ENCODE assay signal across 8 mouse cellular contexts in the genomic region with DNA sequence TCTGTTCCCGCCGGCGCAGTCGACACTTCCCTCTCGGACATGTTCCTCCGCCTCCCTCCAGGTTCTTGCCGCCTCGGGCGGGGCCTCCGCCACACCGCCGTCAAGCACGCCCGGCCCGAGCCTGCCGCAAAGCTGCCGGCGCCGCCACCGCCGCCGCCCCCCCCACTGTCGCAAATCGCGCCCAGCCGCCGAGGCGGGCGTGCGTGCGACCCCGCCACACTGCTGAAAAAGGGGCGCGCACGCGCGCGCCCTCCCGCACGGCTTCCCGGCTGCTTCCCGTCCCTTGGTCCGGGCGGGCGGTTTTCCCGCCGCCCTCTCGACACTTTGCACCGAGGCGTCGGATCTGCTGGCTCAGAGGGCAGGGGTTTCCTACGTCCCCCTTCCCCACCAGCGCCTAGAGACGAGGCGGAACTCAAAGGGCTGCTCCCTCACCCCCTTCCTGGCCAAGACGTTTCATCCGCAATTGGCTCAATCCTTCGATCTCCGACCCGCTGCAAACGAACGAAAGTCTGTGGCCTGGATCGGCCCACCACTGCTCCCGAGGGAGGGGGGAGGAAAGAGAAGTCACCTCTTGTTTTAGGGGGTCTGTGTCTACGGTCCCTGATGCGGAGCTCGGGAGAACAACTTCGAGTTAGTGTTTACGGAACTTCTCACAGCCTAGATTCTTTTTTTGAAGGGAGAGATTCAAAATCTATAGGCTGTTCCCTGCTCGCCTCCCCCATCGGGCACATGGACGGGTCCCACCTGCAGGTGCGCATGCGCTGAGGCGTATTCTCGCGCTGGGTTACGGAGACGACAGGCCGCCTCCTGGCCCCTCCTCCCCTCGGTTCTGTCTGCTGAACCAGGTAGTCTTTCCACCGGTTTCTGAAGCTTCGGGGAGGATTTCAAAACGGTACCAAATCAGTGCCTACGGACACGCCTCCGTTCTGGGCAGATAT. TPM values are rescaled to one million over a fixed set of nuclear protein-coding genes. Genes with fewer than 3 reads are reported as not detected.
DNase-seq lines count a peak whose midpoint lies in the region; ATAC-seq lines count a peak whose summit lies in the region.

Gene Eed, minus strand, starts transcription at position 499 of the 938 bp plus-strand sequence.

- H3K36me3 ChIP-seq in hindbrain, embryonic 11.5 days (ENCODE audit: control insufficient read depth, insufficient read depth, low read length) = peaks cover 4% of the 10 kb centered on the region

- H3K4me2 ChIP-seq in hindbrain, embryonic 11.5 days (replicated peaks; ENCODE audit: low read depth, low read length) = peak within 1 kb of the TSS; percentile 60

- H3K4me1 ChIP-seq in hindbrain, embryonic 11.5 days (replicated peaks; ENCODE audit: control insufficient read depth, insufficient read depth, low read length) = no peaks in the 10 kb centered on the region

- no peaks in the 10 kb centered on the region for H3K27me3 ChIP-seq in hindbrain, embryonic 11.5 days (ENCODE audit: control insufficient read depth, insufficient read depth, low read length)

- under 1% methylated on average over 84 of the region's 87 CpGs for WGBS in hindbrain, embryonic 11.5 days

- H3K9me3 ChIP-seq in hindbrain, embryonic 11.5 days (ENCODE audit: control insufficient read depth, low read length) = no peaks in the 10 kb centered on the region

- H3K9ac ChIP-seq in hindbrain, embryonic 11.5 days (ENCODE audit: low read depth, low read length) = peak within 1 kb of the TSS; percentile 91

- DNase-seq in MN1 (ENCODE audit: low spot score) = peak; percentile 96
- DNase-seq in cerebellum, adult 9-10 months = peak; percentile 97
- DNase-seq in frontal cortex, adult 2 months (ENCODE audit: extremely low spot score in 1 of 2, low spot score in 1 of 2) = peak; percentile 80 to 95
- peak; percentile 95 for DNase-seq in hindbrain, embryonic 11.5 days (ENCODE audit: low spot score)
- peak; percentile 94 to 97 for DNase-seq in layer of hippocampus, postnatal 10 days (ENCODE audit: low spot score in 2 of 2)
- DNase-seq in lung, postnatal 10 days = peak; percentile 97
- DNase-seq in ovary, postnatal 36 days (ENCODE audit: low spot score) = peak; percentile 96
- peak; percentile 95 for DNase-seq in thymus, postnatal 25 days

- peak within 1 kb of the TSS; percentile 77 for H3K4me3 ChIP-seq in hindbrain, embryonic 11.5 days (ENCODE audit: low read depth, low read length)

- peak; percentile 92 for ATAC-seq in hindbrain, embryonic 11.5 days (ENCODE audit: low FRiP score)

- peak within 1 kb of the TSS; percentile 99 for H3K27ac ChIP-seq in hindbrain, embryonic 11.5 days (ENCODE audit: low read depth, low read length)

RNA-seq across cellular contexts. Expression of gene Eed, which starts in this region (rescaled TPM):
- polyA plus RNA-seq in frontal cortex, adult 2 months (2012; rRNA removed) = 29.9 and 31.5 TPM in 2 replicates
- polyA plus RNA-seq in hindbrain, embryonic 11.5 days (2014; fragmentation: Nextera tagmentation; extraction: Ambion mirVana) = 74.3 and 80.5 TPM in 2 replicates
- 10 to 100 TPM; 27.9 to 34.0 TPM for total RNA-seq in layer of hippocampus, postnatal 10 days (2021)

Comparison
In these comparisons a context has a peak if more than half of its experiments do, and no peak if none do; other contexts are left out.
1. Peak in every context shown above with its lines: DNase-seq, ATAC-seq, H3K4me3 ChIP-seq and H3K27ac ChIP-seq.